15 mouse cellular contexts compared by ENCODE assay signal in genomic region chr12:80815298-80815697, GRCm38 (mm10). TPM values are rescaled to one million over a fixed set of nuclear protein-coding genes. Genes with fewer than 3 reads are reported as not detected.
DNase-seq lines count a peak whose midpoint lies in the region; ATAC-seq and TF ChIP-seq lines count a peak whose summit lies in the region.
"Had no signal": no experiment of that assay in that cellular context is flagged by ENCODE, and none has a peak within 500 bp of the region (broad histone marks: within the 10 kb centered on the region; RNA-seq: fewer than 3 reads in every experiment).

No protein-coding gene starts in this region.

- H3K27me3 ChIP-seq in cerebellum, adult 2 months (ENCODE audit: control insufficient read depth, insufficient read depth, low read length) = no peaks in the 10 kb centered on the region
- no peaks in the 10 kb centered on the region for H3K27me3 ChIP-seq in hindbrain, postnatal 0 days (ENCODE audit: insufficient read depth, low read length)
- H3K27me3 ChIP-seq in hindbrain, embryonic 11.5 days (ENCODE audit: control insufficient read depth, insufficient read depth, low read length) = no peaks in the 10 kb centered on the region
- H3K27me3 ChIP-seq: neural tube, embryonic 13.5 days had no signal

- H3K4me2 ChIP-seq in hindbrain, postnatal 0 days (ENCODE audit: low read depth, low read length) = no peak overlapping the region
- no peak overlapping the region for H3K4me2 ChIP-seq in hindbrain, embryonic 11.5 days (replicated peaks; ENCODE audit: low read depth, low read length)
- H3K4me2 ChIP-seq: hindbrain, embryonic 14.5 days; neural tube, embryonic 13.5 days had no signal

- H3K4me1 ChIP-seq in cerebellum, adult 2 months (ENCODE audit: control insufficient read depth, insufficient read depth, low read length) = peaks cover 41% of the 10 kb centered on the region; the same call in 1 of the 2 replicates
- H3K4me1 ChIP-seq in hindbrain, postnatal 0 days (ENCODE audit: insufficient read depth, low read length) = peaks cover 12% of the 10 kb centered on the region; the same call in 1 of the 2 replicates
- 0 out of 2 replicates have a peak, but pooled peaks cover 2% of the 10 kb centered on the region for H3K4me1 ChIP-seq in hindbrain, embryonic 11.5 days (replicated peaks; ENCODE audit: control insufficient read depth, insufficient read depth, low read length)

- peak overlapping the region; percentile 96 for H3K27ac ChIP-seq in cerebellum, adult 2 months (ENCODE audit: insufficient read depth, low read length)
- peak overlapping the region; percentile 56; the same call in 1 of the 2 replicates for H3K27ac ChIP-seq in hindbrain, postnatal 0 days
- no peak overlapping the region for H3K27ac ChIP-seq in hindbrain, embryonic 11.5 days (ENCODE audit: low read depth, low read length)
- H3K27ac ChIP-seq in macrophage = peak overlapping the region; percentile 4; the same call in 1 of the 2 replicates
- H3K27ac ChIP-seq: hindbrain, embryonic 14.5 days; stomach, postnatal 0 days had no signal

- TF ChIP-seq POLR2A in cerebellum, adult 2 months (IDR thresholded peaks at IDR 0.05; ENCODE audit: borderline replicate concordance, insufficient read depth, low read length) = no peak

- no peak for DNase-seq in cerebellum, adult 2 months
- DNase-seq in cerebellum, postnatal 36 days = no peak
- no peak for DNase-seq in hindbrain, postnatal 0 days (ENCODE audit: low spot score)
- no peak for DNase-seq in hindbrain, embryonic 11.5 days (ENCODE audit: low spot score)
- no peak for DNase-seq in urinary bladder, postnatal 36 days (ENCODE audit: low spot score in 2 of 2)
- DNase-seq: adrenal gland, postnatal 10 days; cerebellum, adult 9-11 months; kidney, postnatal 36 days; right cerebral cortex, postnatal 4 days had no signal

- H3K36me3 ChIP-seq in hindbrain, postnatal 0 days (ENCODE audit: insufficient read depth, low read length) = no peaks in the 10 kb centered on the region
- H3K36me3 ChIP-seq in hindbrain, embryonic 11.5 days (ENCODE audit: control insufficient read depth, insufficient read depth, low read length) = no peaks in the 10 kb centered on the region
- no peaks in the 10 kb centered on the region for H3K36me3 ChIP-seq in macrophage (ENCODE audit: inconsistent target)
- H3K36me3 ChIP-seq: neural tube, embryonic 13.5 days had no signal

- WGBS in cerebellum, adult 2 months = 61% methylated on average over 1 of the region's 1 CpGs
- WGBS in hindbrain, postnatal 0 days = 68% methylated on average over 1 of the region's 1 CpGs
- WGBS in hindbrain, embryonic 11.5 days = 33% methylated on average over 1 of the region's 1 CpGs
- WGBS in macrophage (ENCODE audit: missing documents) = 38% methylated on average over 1 of the region's 1 CpGs

- no peaks in the 10 kb centered on the region for H3K9me3 ChIP-seq in hindbrain, postnatal 0 days (ENCODE audit: low read length)
- H3K9me3 ChIP-seq in hindbrain, embryonic 11.5 days (ENCODE audit: control insufficient read depth, low read length) = no peaks in the 10 kb centered on the region
- H3K9me3 ChIP-seq: neural tube, embryonic 13.5 days had no signal

- no peak for TF ChIP-seq CTCF in cerebellum, adult 2 months (IDR thresholded peaks at IDR 0.05; ENCODE audit: borderline replicate concordance, insufficient read depth, low read depth, low read length)
- no peak for TF ChIP-seq CTCF in hindbrain, postnatal 0 days (IDR thresholded peaks at IDR 0.05; ENCODE audit: low read depth)

- no peak for ATAC-seq in hindbrain, postnatal 0 days
- ATAC-seq in hindbrain, embryonic 11.5 days (ENCODE audit: low FRiP score) = no peak
- ATAC-seq in activated CD4-positive, CD25-positive, alpha-beta regulatory T cell, adult 4 months = peak; percentile 18
- no peak; the same call in 1 of the 2 replicates for ATAC-seq in granulocyte monocyte progenitor cell, adult 5-6 weeks (replicated peaks; ENCODE audit: poor library complexity, severe bottlenecking)

- H3K4me3 ChIP-seq in cerebellum, adult 2 months (replicated peaks; ENCODE audit: insufficient read depth, low read depth, low read length) = no peak overlapping the region
- no peak overlapping the region for H3K4me3 ChIP-seq in hindbrain, postnatal 0 days (ENCODE audit: low read length)
- H3K4me3 ChIP-seq in hindbrain, embryonic 11.5 days (ENCODE audit: low read depth, low read length) = no peak overlapping the region
- H3K4me3 ChIP-seq in macrophage (ENCODE audit: inconsistent target) = no peak overlapping the region
- H3K4me3 ChIP-seq: neural tube, embryonic 13.5 days had no signal

- H3K9ac ChIP-seq in hindbrain, postnatal 0 days (replicated peaks; ENCODE audit: low read length) = no peak overlapping the region
- no peak overlapping the region for H3K9ac ChIP-seq in hindbrain, embryonic 11.5 days (ENCODE audit: low read depth, low read length)
- H3K9ac ChIP-seq: hindbrain, embryonic 14.5 days; neural tube, embryonic 13.5 days had no signal

- H3K79me2 ChIP-seq in macrophage (ENCODE audit: inconsistent target) = peaks cover 98% of the 10 kb centered on the region

RNA-seq across cellular contexts. Expression of gene Susd6, which starts 25.0 kb away (rescaled TPM):
- polyA plus RNA-seq in cerebellum, adult 2 months (2012; rRNA removed) = 46.3 and 54.8 TPM in 2 replicates
- total RNA-seq in hindbrain, postnatal 0 days (2014; rRNA removed) = 21.3 and 26.3 TPM in 2 replicates
- 9.2 and 9.9 TPM in 2 replicates for polyA plus RNA-seq in hindbrain, postnatal 0 days (2015; fragmentation: Nextera tagmentation; extraction: Ambion mirVana)
- polyA plus RNA-seq in hindbrain, embryonic 11.5 days (2014; fragmentation: Nextera tagmentation; extraction: Ambion mirVana) = 17.7 and 18.2 TPM in 2 replicates
- 10 to 100 TPM; 21.8 to 29.4 TPM for polyA plus RNA-seq in activated CD4-positive, CD25-positive, alpha-beta regulatory T cell, adult 4 months (2017; shearing (Covaris generic))
- 100 to 1,000 TPM in 21 of 26 experiments, 10 to 100 TPM in 5; 82.5 to 344 (median 177) TPM for total RNA-seq in macrophage (2018; cell fraction: chromatin; rRNA removed)
- total RNA-seq in macrophage (2018; cell fraction: cytosol; rRNA removed) = 100 to 1,000 TPM in 25 of 26 experiments, 10 to 100 TPM in 1; 98.6 to 237 (median 169) TPM
- total RNA-seq in macrophage (2018; cell fraction: nucleus; rRNA removed) = 100 to 1,000 TPM; 137 to 428 (median 289) TPM
- 67.3 to 91.5 TPM (median 72.0 TPM) in 3 replicates for polyA plus RNA-seq in macrophage (2018)
- 21.7 and 22.0 TPM in 2 replicates for total RNA-seq in granulocyte monocyte progenitor cell, adult 5-6 weeks (2014; fragmentation: Nextera tagmentation)
- 14.0 and 16.4 TPM in 2 replicates for total RNA-seq in granulocyte monocyte progenitor cell, adult 5-6 weeks (2017)

RNA-seq across cellular contexts. Expression of gene Ccdc177, which starts 54.8 kb away (rescaled TPM):
- 4.9 and 5.4 TPM in 2 replicates for polyA plus RNA-seq in cerebellum, adult 2 months (2012; rRNA removed)
- 18.6 and 23.7 TPM in 2 replicates for total RNA-seq in hindbrain, postnatal 0 days (2014; rRNA removed)
- polyA plus RNA-seq in hindbrain, postnatal 0 days (2015; fragmentation: Nextera tagmentation; extraction: Ambion mirVana) = 1.8 and 2.0 TPM in 2 replicates
- polyA plus RNA-seq in hindbrain, embryonic 11.5 days (2014; fragmentation: Nextera tagmentation; extraction: Ambion mirVana) = 3.9 and 4.6 TPM in 2 replicates
- polyA plus RNA-seq in activated CD4-positive, CD25-positive, alpha-beta regulatory T cell, adult 4 months (2017; shearing (Covaris generic)) = not detected
- total RNA-seq in macrophage (2018; cell fraction: chromatin; rRNA removed) = not detected
- total RNA-seq in macrophage (2018; cell fraction: cytosol; rRNA removed) = not detected
- not detected for total RNA-seq in macrophage (2018; cell fraction: nucleus; rRNA removed)
- polyA plus RNA-seq in macrophage (2018) = not detected in 3 replicates
- total RNA-seq in granulocyte monocyte progenitor cell, adult 5-6 weeks (2014; fragmentation: Nextera tagmentation) = 0.56 TPM in 1 of 2 replicates, not detected in the other
- total RNA-seq in granulocyte monocyte progenitor cell, adult 5-6 weeks (2017) = not detected in 2 replicates
